ENCODE assay signal across 19 mouse cellular contexts in the genomic region with DNA sequence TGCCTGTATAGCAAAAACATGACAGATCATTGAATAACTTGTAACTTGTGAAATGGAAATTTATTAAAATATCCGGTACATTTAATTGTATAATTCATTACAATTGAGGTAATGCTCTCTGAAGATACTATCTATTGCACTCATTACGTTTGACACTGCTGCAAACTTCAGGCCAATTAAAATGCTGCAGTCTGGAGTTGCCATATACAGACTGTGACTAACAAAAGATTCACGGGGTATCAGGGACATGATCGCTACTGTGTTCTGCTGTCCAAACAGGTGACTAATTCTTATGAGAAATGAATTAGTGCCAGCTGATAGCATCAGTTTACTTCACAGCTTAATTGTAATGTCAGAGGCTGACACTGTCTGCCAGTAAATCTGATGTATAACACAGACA.
DNase-seq lines count a peak whose midpoint lies in the region; ATAC-seq lines count a peak whose summit lies in the region.
"Had no signal": no experiment of that assay in that cellular context is flagged by ENCODE, and none has a peak within 500 bp of the region (broad histone marks: within the 10 kb centered on the region; RNA-seq: fewer than 3 reads in every experiment).

No protein-coding gene starts in this region.

- no peak overlapping the region for H3K4me2 ChIP-seq in neural tube, embryonic 11.5 days (ENCODE audit: low read depth)
- H3K4me2 ChIP-seq in neural tube, embryonic 15.5 days: no peak overlapping the region
- H3K4me2 ChIP-seq in forebrain, embryonic 15.5 days (replicated peaks): peak overlapping the region; percentile 9; the same call in 1 of the 2 replicates
- H3K4me2 ChIP-seq in midbrain, embryonic 13.5 days (replicated peaks): no peak overlapping the region
- H3K4me2 ChIP-seq: embryonic facial prominence, embryonic 15.5 days; heart, embryonic 15.5 days; limb, embryonic 15.5 days; neural tube, embryonic 13.5 days; stomach, embryonic 15.5 days had no signal

- no peak for DNase-seq in neural tube, embryonic 11.5 days (ENCODE audit: low spot score)
- DNase-seq in kidney, postnatal 4 days: no peak
- no peak for DNase-seq in natural killer cell, adult 2 months (ENCODE audit: low spot score in 2 of 2)
- no peak for DNase-seq in right cerebral cortex, postnatal 25 days
- DNase-seq: adrenal gland, postnatal 36 days; cerebellum, adult 9-11 months; gastrocnemius, postnatal 14 days; heart, adult 2 months; kidney, adult 2 months; kidney, postnatal 14 days; layer of hippocampus, adult 9-11 months had no signal

- no peak overlapping the region for H3K27ac ChIP-seq in neural tube, embryonic 11.5 days (ENCODE audit: low read depth, low read length)
- H3K27ac ChIP-seq in neural tube, embryonic 15.5 days (replicated peaks): no peak overlapping the region
- H3K27ac ChIP-seq in forebrain, embryonic 15.5 days (replicated peaks): no peak overlapping the region
- H3K27ac ChIP-seq in midbrain, embryonic 13.5 days: no peak overlapping the region
- H3K27ac ChIP-seq: embryonic facial prominence, embryonic 15.5 days; heart, adult 2 months; heart, embryonic 15.5 days; limb, embryonic 15.5 days; neural tube, embryonic 13.5 days; stomach, embryonic 15.5 days had no signal

- WGBS in neural tube, embryonic 11.5 days: 62% methylated on average over 4 of the region's 4 CpGs
- 27% methylated on average over 4 of the region's 4 CpGs for WGBS in neural tube, embryonic 15.5 days
- 12% methylated on average over 4 of the region's 4 CpGs for WGBS in forebrain, embryonic 15.5 days
- WGBS in midbrain, embryonic 13.5 days: 32% methylated on average over 4 of the region's 4 CpGs

- H3K27me3 ChIP-seq in neural tube, embryonic 11.5 days (ENCODE audit: control insufficient read depth, insufficient read depth, low read length): no peaks in the 10 kb centered on the region
- H3K27me3 ChIP-seq in neural tube, embryonic 15.5 days (replicated peaks): no peaks in the 10 kb centered on the region
- H3K27me3 ChIP-seq in forebrain, embryonic 15.5 days: no peaks in the 10 kb centered on the region
- no peaks in the 10 kb centered on the region for H3K27me3 ChIP-seq in midbrain, embryonic 13.5 days
- H3K27me3 ChIP-seq: embryonic facial prominence, embryonic 15.5 days; heart, embryonic 15.5 days; limb, embryonic 15.5 days; neural tube, embryonic 13.5 days; stomach, embryonic 15.5 days had no signal

- H3K9me3 ChIP-seq in neural tube, embryonic 11.5 days (ENCODE audit: control insufficient read depth, low read length): no peaks in the 10 kb centered on the region
- no peaks in the 10 kb centered on the region for H3K9me3 ChIP-seq in neural tube, embryonic 15.5 days (replicated peaks)
- no peaks in the 10 kb centered on the region for H3K9me3 ChIP-seq in forebrain, embryonic 15.5 days
- no peaks in the 10 kb centered on the region for H3K9me3 ChIP-seq in midbrain, embryonic 13.5 days
- H3K9me3 ChIP-seq: embryonic facial prominence, embryonic 15.5 days; heart, embryonic 15.5 days; limb, embryonic 15.5 days; neural tube, embryonic 13.5 days; stomach, embryonic 15.5 days had no signal

- ATAC-seq in neural tube, embryonic 11.5 days (ENCODE audit: insufficient read depth, low FRiP score, low TSS enrichment): peak; percentile 35; the same call in 1 of the 2 replicates
- no peak for ATAC-seq in neural tube, embryonic 15.5 days (ENCODE audit: low FRiP score)
- peak; percentile 96 for ATAC-seq in forebrain, embryonic 15.5 days (replicated peaks)
- ATAC-seq in midbrain, embryonic 13.5 days: peak; percentile 88

- H3K9ac ChIP-seq in neural tube, embryonic 11.5 days (ENCODE audit: low read length): no peak overlapping the region
- H3K9ac ChIP-seq in neural tube, embryonic 15.5 days (replicated peaks): no peak overlapping the region
- H3K9ac ChIP-seq in forebrain, embryonic 15.5 days (replicated peaks): no peak overlapping the region
- no peak overlapping the region for H3K9ac ChIP-seq in midbrain, embryonic 13.5 days (replicated peaks)
- H3K9ac ChIP-seq: embryonic facial prominence, embryonic 15.5 days; heart, embryonic 15.5 days; limb, embryonic 15.5 days; neural tube, embryonic 13.5 days; stomach, embryonic 15.5 days had no signal

- no peak overlapping the region for H3K4me3 ChIP-seq in neural tube, embryonic 11.5 days (ENCODE audit: low read depth, low read length)
- no peak overlapping the region for H3K4me3 ChIP-seq in neural tube, embryonic 15.5 days (replicated peaks)
- no peak overlapping the region for H3K4me3 ChIP-seq in forebrain, embryonic 15.5 days
- no peak overlapping the region for H3K4me3 ChIP-seq in midbrain, embryonic 13.5 days (replicated peaks)
- H3K4me3 ChIP-seq: embryonic facial prominence, embryonic 15.5 days; heart, adult 2 months; heart, embryonic 15.5 days; limb, embryonic 15.5 days; neural tube, embryonic 13.5 days; stomach, embryonic 15.5 days had no signal

- H3K4me1 ChIP-seq in neural tube, embryonic 11.5 days (ENCODE audit: control insufficient read depth, insufficient read depth, low read length): no peaks in the 10 kb centered on the region
- H3K4me1 ChIP-seq in neural tube, embryonic 15.5 days: 0 out of 2 replicates have a peak, but pooled peaks cover 3% of the 10 kb centered on the region
- H3K4me1 ChIP-seq in forebrain, embryonic 15.5 days: peaks cover 5% of the 10 kb centered on the region; the same call in 1 of the 2 replicates
- H3K4me1 ChIP-seq in midbrain, embryonic 13.5 days (replicated peaks): peaks cover 7% of the 10 kb centered on the region; the same call in 1 of the 2 replicates
- H3K4me1 ChIP-seq: embryonic facial prominence, embryonic 15.5 days; heart, embryonic 15.5 days; limb, embryonic 15.5 days; stomach, embryonic 15.5 days had no signal

- no peaks in the 10 kb centered on the region for H3K36me3 ChIP-seq in neural tube, embryonic 11.5 days (ENCODE audit: control insufficient read depth, insufficient read depth, low read length)
- H3K36me3 ChIP-seq in neural tube, embryonic 15.5 days: no peaks in the 10 kb centered on the region
- H3K36me3 ChIP-seq in forebrain, embryonic 15.5 days: no peaks in the 10 kb centered on the region
- H3K36me3 ChIP-seq in midbrain, embryonic 13.5 days: no peaks in the 10 kb centered on the region
- H3K36me3 ChIP-seq: embryonic facial prominence, embryonic 15.5 days; heart, embryonic 15.5 days; limb, embryonic 15.5 days; neural tube, embryonic 13.5 days; stomach, embryonic 15.5 days had no signal
